Mouse (Mus musculus) left cerebral cortex, adult 2 months (tissue): ENCODE results near the gene Zfp28. TPM values are rescaled to one million over a fixed set of nuclear protein-coding genes. Genes with fewer than 3 reads are reported as not detected.

Experiments
- DNase-seq, 2 experiments: peaks; one replicate each; pipeline ENCODE4 v3.0.0; 2021 to 2022; ENCODE audit warnings: low spot score in 2 of 2, mixed read lengths in 1 of 2; ENCODE audit errors: extremely low spot score in 1 of 2
- H3K27ac ChIP-seq: fragments of 200-600 bp; 2 replicates; pipeline ENCODE4 v1.8.1; 2022
- H3K4me3 ChIP-seq: fragments of 200-600 bp; 2 replicates; pipeline ENCODE4 v1.8.1; 2022
- CTCF ChIP-seq: fragments of 200-600 bp; IDR thresholded peaks from 2 replicates; pipeline ENCODE4 v1.8.1; 2022; ENCODE audit warnings: antibody characterized with exemption, mild to moderate bottlenecking, moderate library complexity
- intact Hi-C: fragments of 180-260 bp; cut with DNase I; formaldehyde crosslinking; loops from one replicate; pipeline ENCODE4 v1.15.1; 2025
- total RNA-seq, 2 experiments: library from RNA; stranded (reverse); gene quantifications; 2 replicates each; pipeline ENCODE4 v1.2.3; 2021

Zfp28 gene
- total RNA-seq, 2 experiments from 2014 or later = 5.2 to 7.4 TPM

- no peak for TF ChIP-seq CTCF
- no peak within 1 kb of the TSS for H3K4me3 ChIP-seq
- no peak within 1 kb of the TSS for H3K27ac ChIP-seq
- intact Hi-C loops = no loop called here
- peak; percentile 60 to 67 for DNase-seq
Observed at GRCm38 (mm10) chr7:6410043-6410442, 26.9 kb downstream of the Zfp28 start, which contains the start of gene Gm20715. Gene Gm20715 (plus strand): TSS chr7:6410277.

GRCm38 (mm10) chr7:6414626-6415441 lies 31.7 kb downstream of the Zfp28 start:
- intact Hi-C loops = no loop called here
- H3K4me3 ChIP-seq = peak overlapping the region; percentile 47
- TF ChIP-seq CTCF = no peak
- peak; percentile 20 to 53 for DNase-seq
- H3K27ac ChIP-seq = peak overlapping the region; percentile 59; the same call in 1 of the 2 replicates

GRCm38 (mm10) chr7:6415442-6415787 lies 32.3 kb downstream of the Zfp28 start:
- intact Hi-C loops = no loop called here
- H3K4me3 ChIP-seq = peak overlapping the region; percentile 47
- TF ChIP-seq CTCF = no peak
- no peak overlapping the region; the same call in 1 of the 2 replicates for H3K27ac ChIP-seq
- no peak for DNase-seq

- intact Hi-C loops = loop anchor here (1.0 kb wide), 1 partner anchor 42 kb away; no protein-coding TSS in a partner anchor
Observed at GRCm38 (mm10) chr7:6419894-6420293, 36.8 kb downstream of the Zfp28 start.

GRCm38 (mm10) chr7:6429381-6429780 lies 46.3 kb downstream of the Zfp28 start:
- no peak overlapping the region for H3K4me3 ChIP-seq
- intact Hi-C loops = no loop called here
- peak; percentile 16 for TF ChIP-seq CTCF
- H3K27ac ChIP-seq = no peak overlapping the region
- no peak for DNase-seq

More at GRCm38 (mm10) chr7:6419894-6420293, 36.8 kb downstream of the Zfp28 start:
- DNase-seq = peak; percentile 44 to 49
- no peak for TF ChIP-seq CTCF
- H3K27ac ChIP-seq = no peak overlapping the region
- H3K4me3 ChIP-seq = no peak overlapping the region

GRCm38 (mm10) chr7:6430342-6430741 lies 47.2 kb downstream of the Zfp28 start:
- peak; percentile 55 for TF ChIP-seq CTCF
- Histone ChIP-seq H3K27ac (no peak overlapping the region), H3K4me3 (no peak overlapping the region)
- no peak for DNase-seq
- intact Hi-C loops = loop anchor here (5.0 kb wide), 3 partner anchors 157 to 852 kb away; no protein-coding TSS in a partner anchor

GRCm38 (mm10) chr7:6438388-6438787 lies 55.3 kb downstream of the Zfp28 start, which contains the start of gene Olfr1344:
Gene Olfr1344 (plus strand): TSS chr7:6438688.
- Histone ChIP-seq H3K27ac (no peak within 1 kb of the TSS), H3K4me3 (no peak within 1 kb of the TSS)
- DNase-seq = no peak
- no peak for TF ChIP-seq CTCF
- intact Hi-C loops = no loop called here

- H3K4me3 ChIP-seq = no peak overlapping the region
- H3K27ac ChIP-seq = no peak overlapping the region
- no peak for DNase-seq
- intact Hi-C loops = no loop called here
- TF ChIP-seq CTCF = no peak
Observed at GRCm38 (mm10) chr7:6441173-6441572, 58.1 kb downstream of the Zfp28 start.

Other genes with a start within 250 kb of the Zfp28 start
- gene Zfp787, start 227.3 kb upstream of the Zfp28 start, total RNA-seq = 10 to 100 TPM; 27.8 to 30.2 TPM
- 10 to 100 TPM; 62.0 to 66.7 TPM for gene Zfp444, start 211.1 kb upstream of the Zfp28 start, total RNA-seq
- not detected for gene Galp, start 186.2 kb upstream of the Zfp28 start, total RNA-seq
- not detected for gene Zscan5b, start 161.0 kb upstream of the Zfp28 start, total RNA-seq
- gene Epp13, start 130.6 kb upstream of the Zfp28 start, total RNA-seq = not detected
- gene Zfp667, start 96.7 kb upstream of the Zfp28 start, total RNA-seq = 10 to 100 TPM; 12.8 to 14.1 TPM
- 10 to 100 TPM; 11.6 to 13.8 TPM for gene Zfp583, start 52.0 kb upstream of the Zfp28 start, total RNA-seq
- gene Gm3854, start 39.5 kb upstream of the Zfp28 start, total RNA-seq = 1 to 10 TPM; 6.0 to 6.8 TPM
- 1 to 10 TPM; 4.5 to 4.7 TPM for gene Zfp78, start 20.0 kb upstream of the Zfp28 start, total RNA-seq
- 10 to 100 TPM; 15.4 to 17.0 TPM for gene Smim17, start 15.4 kb downstream of the Zfp28 start, total RNA-seq
- gene Gm20715, start 27.0 kb downstream of the Zfp28 start, total RNA-seq = under 1 TPM; 0.18 to 0.19 TPM
- gene Olfr1344, start 55.4 kb downstream of the Zfp28 start, total RNA-seq = 1 to 10 TPM in 1 of 2 experiments, under 1 TPM in 1; 0.82 to 1.5 TPM
- gene Olfr1336, start 72.9 kb downstream of the Zfp28 start, total RNA-seq = under 1 TPM in 1 of 2 experiments, not detected in 1; 0.07 TPM
- not detected for gene Olfr1346, start 83.8 kb downstream of the Zfp28 start, total RNA-seq
- gene Olfr5, start 103.6 kb downstream of the Zfp28 start, total RNA-seq = not detected
- gene Olfr1347, start 116.5 kb downstream of the Zfp28 start, total RNA-seq = not detected
- gene Olfr1348, start 125.5 kb downstream of the Zfp28 start, total RNA-seq = not detected
- gene Olfr1349, start 139.7 kb downstream of the Zfp28 start, total RNA-seq = not detected
- not detected for gene Olfr1350, start 181.5 kb downstream of the Zfp28 start, total RNA-seq